Mouse (Mus musculus) lung, adult 2 months (tissue): ENCODE data around the gene Adcy9.

Experiments
- CTCF ChIP-seq: fragments of 200-500 bp; IDR thresholded peaks from 2 replicates; pipeline ENCODE4 v1.5.1; 2011; ENCODE audit warnings: mild to moderate bottlenecking, low read length, control low read depth; ENCODE audit not compliant: insufficient read depth
- POLR2A ChIP-seq: fragments of 200-500 bp; IDR thresholded peaks from 2 replicates; pipeline ENCODE4 v1.6.1; 2011; ENCODE audit warnings: low read depth, mild to moderate bottlenecking, control low read depth, low read length, borderline replicate concordance; ENCODE audit errors: extremely low read depth

- TF ChIP-seq CTCF (no peak), POLR2A (no peak)
Measured at GRCm38 (mm10) chr16:4315352-4316093, 104.8 kb downstream of the Adcy9 start.
